In genomic region chr3:30896721-30897120, GRCm38 (mm10) we compare ENCODE assay signal across 25 mouse cellular contexts. TPM values are rescaled to one million over a fixed set of nuclear protein-coding genes. Genes with fewer than 3 reads are reported as not detected.
DNase-seq lines count a peak whose midpoint lies in the region; ATAC-seq and TF ChIP-seq lines count a peak whose summit lies in the region.
"Had no signal": no experiment of that assay in that cellular context is flagged by ENCODE, and none has a peak within 500 bp of the region (broad histone marks: within the 10 kb centered on the region; RNA-seq: fewer than 3 reads in every experiment).

No protein-coding gene starts in this region.

- no peak overlapping the region for H3K4me2 ChIP-seq in lung, embryonic 16.5 days (ENCODE audit: low read depth, low read length)
- H3K4me2 ChIP-seq: embryonic facial prominence, embryonic 15.5 days; hindbrain, embryonic 12.5 days had no signal

- intact Hi-C loops in gastrocnemius, adult 2 months (cut with DNase I), result loop anchor here (10.0 kb wide), 1 partner anchor 202 kb away; the partner anchor contains the start of gene Lrrc31

- peak; percentile 25 for DNase-seq in gastrocnemius, adult 2 months
- no peak for DNase-seq in gastrocnemius, postnatal 10 days
- no peak for DNase-seq in lung, adult 2 months
- peak; percentile 59 for DNase-seq in lung, postnatal 10 days
- DNase-seq in urinary bladder, adult 18-20 months (ENCODE audit: low spot score in 2 of 2), result no peak
- DNase-seq in urinary bladder, adult 2 months (ENCODE audit: low spot score), result no peak
- DNase-seq: adrenal gland, postnatal 14 days; B cell, adult 2 months; cerebellum, adult 2 months; cerebellum, postnatal 10 days; gastrocnemius, postnatal 36 days; heart, adult 18-20 months; heart, postnatal 10 days; heart, postnatal 4 days had no signal

- WGBS in lung, embryonic 16.5 days, result 45% methylated on average over 5 of the region's 5 CpGs
- WGBS in lung, adult 2 months, result 33% methylated on average over 5 of the region's 5 CpGs

- TF ChIP-seq POLR2A in lung, adult 2 months (IDR thresholded peaks at IDR 0.05; ENCODE audit: borderline replicate concordance, extremely low read depth, low read depth, low read length), result no peak

- peaks cover 16% of the 10 kb centered on the region for H3K36me3 ChIP-seq in lung, embryonic 16.5 days (ENCODE audit: control insufficient read depth, insufficient read depth, low read length)

- H3K4me3 ChIP-seq in gastrocnemius, adult 2 months, result no peak overlapping the region
- no peak overlapping the region for H3K4me3 ChIP-seq in lung, embryonic 16.5 days (ENCODE audit: low read length)
- no peak overlapping the region for H3K4me3 ChIP-seq in lung, adult 2 months (replicated peaks; ENCODE audit: extremely low read depth, low read depth, low read length)
- H3K4me3 ChIP-seq: embryonic facial prominence, embryonic 15.5 days; erythroblast, embryonic 14.5 days; forebrain, embryonic 10.5 days; heart, embryonic 10.5 days; hindbrain, embryonic 12.5 days had no signal

- TF ChIP-seq CTCF in gastrocnemius, adult 2 months (IDR thresholded peaks at IDR 0.05), result no peak
- no peak for TF ChIP-seq CTCF in lung, adult 2 months (IDR thresholded peaks at IDR 0.05; ENCODE audit: insufficient read depth, low read length)

- no peaks in the 10 kb centered on the region for H3K9me3 ChIP-seq in lung, embryonic 16.5 days (ENCODE audit: control insufficient read depth, low read length)
- H3K9me3 ChIP-seq: embryonic facial prominence, embryonic 15.5 days; forebrain, embryonic 10.5 days; G1E; heart, embryonic 10.5 days; hindbrain, embryonic 12.5 days had no signal

- no peak overlapping the region for H3K9ac ChIP-seq in lung, embryonic 16.5 days (ENCODE audit: low read length)
- H3K9ac ChIP-seq: embryonic facial prominence, embryonic 15.5 days; hindbrain, embryonic 12.5 days had no signal

- H3K27ac ChIP-seq in gastrocnemius, adult 2 months, result no peak overlapping the region
- H3K27ac ChIP-seq in lung, embryonic 16.5 days (ENCODE audit: low read length), result no peak overlapping the region
- H3K27ac ChIP-seq: embryonic facial prominence, embryonic 15.5 days; forebrain, embryonic 10.5 days; heart, embryonic 10.5 days; hindbrain, embryonic 12.5 days had no signal

- ATAC-seq in lung, embryonic 16.5 days (ENCODE audit: low read depth), result peak; percentile 92
- ATAC-seq: CD4-positive, CD25-positive, alpha-beta regulatory T cell, adult 4 months; forebrain, embryonic 14.5 days; hindbrain, embryonic 16.5 days; inflammation-experienced regulatory T-cells, adult 6 months had no signal

- no peaks in the 10 kb centered on the region for H3K27me3 ChIP-seq in lung, embryonic 16.5 days (ENCODE audit: control insufficient read depth, insufficient read depth, low read depth, low read length)
- H3K27me3 ChIP-seq: embryonic facial prominence, embryonic 15.5 days; hindbrain, embryonic 12.5 days had no signal

- peaks cover 5% of the 10 kb centered on the region; the same call in 1 of the 2 replicates for H3K4me1 ChIP-seq in lung, embryonic 16.5 days (replicated peaks; ENCODE audit: control insufficient read depth, insufficient read depth, low read length)
- H3K4me1 ChIP-seq in lung, adult 2 months (ENCODE audit: control insufficient read depth, insufficient read depth, low read length), result no peaks in the 10 kb centered on the region
- H3K4me1 ChIP-seq: embryonic facial prominence, embryonic 15.5 days; forebrain, embryonic 10.5 days; heart, embryonic 10.5 days; hindbrain, embryonic 12.5 days had no signal

RNA-seq across cellular contexts. Expression of gene Gpr160, which starts 41.0 kb away (rescaled TPM):
- total RNA-seq in gastrocnemius, adult 2 months (2021), result under 1 TPM; 0.22 to 0.33 TPM
- 1 to 10 TPM in 1 of 2 experiments, under 1 TPM in 1; 0.87 to 1.7 TPM for total RNA-seq in gastrocnemius, postnatal 10 days (2021)
- polyA plus RNA-seq in lung, embryonic 16.5 days (2015; fragmentation: Nextera tagmentation; extraction: Ambion mirVana), result 5.0 and 5.1 TPM in 2 replicates
- polyA plus RNA-seq in lung, adult 2 months (2012; rRNA removed), result 5.0 and 5.5 TPM in 2 replicates
- 9.6 and 13.8 TPM in 2 replicates for polyA plus RNA-seq in urinary bladder, adult 2 months (2012; rRNA removed)
- polyA plus RNA-seq: G1E had no signal

Comparison
In these comparisons a context has a peak if more than half of its experiments do, and no peak if none do; other contexts are left out.
1. DNase-seq: peak in gastrocnemius, adult 2 months (single experiment) and lung, postnatal 10 days (single experiment); none in gastrocnemius, postnatal 10 days (single experiment), lung, adult 2 months (single experiment), urinary bladder, adult 18-20 months (0 of 2) and urinary bladder, adult 2 months (single experiment).